Mouse (Mus musculus): ENCODE measurements at regions not wholly inside any gene's neighbourhood (a gene's known extent, or its start where the extent isn't known, plus 50 kb on each side); places are given as distances from the start of the nearest gene placed in this dataset.

DNA sequence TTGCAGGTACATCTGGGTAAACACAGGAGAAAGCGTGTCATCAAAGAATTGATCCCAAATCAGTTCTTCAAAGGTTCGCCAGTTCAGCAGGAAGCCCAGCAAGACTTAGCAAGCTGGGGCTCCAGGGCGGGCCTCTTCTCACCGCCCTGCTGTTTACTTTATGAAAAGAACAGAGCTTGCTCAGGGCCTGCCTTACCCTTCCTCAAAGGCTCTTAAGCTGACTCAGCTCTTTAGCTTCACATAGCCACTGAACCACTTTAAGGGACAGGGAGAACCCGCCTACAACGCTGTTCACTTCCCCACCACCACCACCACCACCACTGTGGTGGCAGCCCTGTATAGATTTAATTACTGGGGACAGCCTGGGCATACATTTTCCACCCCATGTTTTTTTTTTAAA lies 148.5 kb downstream of the Clic5 start:
- no peaks in the 10 kb centered on the region for H3K27me3 ChIP-seq
- ATAC-seq (ENCODE audit: low FRiP score): no peak
- H3K36me3 ChIP-seq (replicated peaks): no peaks in the 10 kb centered on the region
- no peak overlapping the region for H3K27ac ChIP-seq
- no peak overlapping the region for H3K4me2 ChIP-seq
- H3K4me1 ChIP-seq: no peaks in the 10 kb centered on the region
- no peak overlapping the region for H3K9ac ChIP-seq
- H3K4me3 ChIP-seq (replicated peaks): no peak overlapping the region
- 38% methylated on average over 6 of the region's 6 CpGs for WGBS
- H3K9me3 ChIP-seq: no peaks in the 10 kb centered on the region

DNA sequence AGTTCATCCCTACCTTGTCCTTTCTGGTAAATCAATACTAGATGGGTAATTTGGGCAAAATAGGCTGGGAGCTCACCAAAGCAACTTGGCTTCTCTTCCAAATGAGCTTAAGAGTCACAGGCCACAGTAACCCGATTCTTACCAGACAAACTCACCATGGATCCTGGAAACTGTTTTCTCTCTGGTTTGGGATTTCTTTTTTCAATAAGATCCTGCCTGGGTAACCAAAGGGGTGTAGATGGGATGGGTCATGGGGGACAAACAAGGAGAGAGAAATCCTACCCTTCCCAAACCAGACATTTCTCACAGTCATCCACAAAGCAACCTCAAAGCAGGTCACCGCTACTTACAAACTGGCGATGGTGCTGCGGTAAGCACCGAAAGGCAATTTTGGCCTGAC lies 148.9 kb downstream of the Clic5 start:
- 86% methylated on average over 5 of the region's 5 CpGs for WGBS
- Histone ChIP-seq H3K9me3 (no peaks in the 10 kb centered on the region), H3K4me1 (no peaks in the 10 kb centered on the region), H3K27me3 (no peaks in the 10 kb centered on the region), H3K36me3 (replicated peaks) (no peaks in the 10 kb centered on the region), H3K27ac (no peak overlapping the region), H3K4me2 (no peak overlapping the region), H3K4me3 (replicated peaks) (no peak overlapping the region), H3K9ac (no peak overlapping the region)
- ATAC-seq (ENCODE audit: low FRiP score): no peak

DNA sequence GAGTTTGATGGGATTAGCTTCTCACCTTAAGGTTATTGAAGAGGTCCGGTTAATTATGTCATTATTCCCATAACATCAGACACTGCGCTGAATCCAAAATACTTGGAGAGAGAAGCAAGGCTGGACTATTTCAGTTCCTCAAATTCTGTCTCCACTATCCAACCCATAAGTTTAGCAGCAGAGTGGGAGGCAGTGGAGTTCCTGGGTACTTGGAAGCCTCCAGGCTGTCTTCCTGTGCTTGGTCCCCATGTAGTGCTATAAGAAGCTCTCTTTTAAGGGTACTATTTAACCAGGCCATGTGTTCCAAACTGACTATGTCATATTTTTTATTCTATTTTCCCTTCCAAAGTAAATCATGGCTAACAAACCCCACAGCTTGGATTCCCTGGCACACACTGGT lies 156.2 kb downstream of the Clic5 start:
- WGBS: 87% methylated on average over 2 of the region's 2 CpGs
- no peak overlapping the region for H3K4me3 ChIP-seq (replicated peaks)
- H3K9ac ChIP-seq: no peak overlapping the region
- H3K27ac ChIP-seq: no peak overlapping the region
- H3K4me2 ChIP-seq: no peak overlapping the region
- H3K36me3 ChIP-seq (replicated peaks): no peaks in the 10 kb centered on the region
- no peaks in the 10 kb centered on the region for H3K9me3 ChIP-seq
- no peak for ATAC-seq (ENCODE audit: low FRiP score)
- H3K4me1 ChIP-seq: no peaks in the 10 kb centered on the region
- H3K27me3 ChIP-seq: peaks cover 30% of the 10 kb centered on the region

DNA sequence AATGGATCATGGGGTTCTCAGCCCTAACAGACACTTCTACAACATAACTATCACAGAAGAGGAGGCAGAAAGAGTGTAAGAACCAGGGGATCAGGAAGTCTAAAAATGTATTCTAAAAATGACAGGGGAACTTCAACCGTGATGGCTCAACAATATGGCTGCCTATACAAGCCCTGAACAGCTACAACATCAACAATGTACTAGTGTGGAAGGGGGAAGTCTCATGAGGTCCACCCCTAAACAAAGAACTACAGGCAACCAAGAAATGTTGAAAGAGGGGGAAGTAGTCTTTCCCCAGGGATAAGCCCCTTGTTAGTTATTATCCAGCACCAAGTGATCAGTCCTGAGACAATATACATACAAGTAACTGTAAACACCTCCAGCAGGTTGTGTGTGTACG lies 157.0 kb downstream of the Clic5 start:
- Histone ChIP-seq H3K27me3 (peaks cover 36% of the 10 kb centered on the region), H3K27ac (no peak overlapping the region), H3K9ac (no peak overlapping the region), H3K36me3 (replicated peaks) (no peaks in the 10 kb centered on the region), H3K4me3 (replicated peaks) (no peak overlapping the region), H3K9me3 (no peaks in the 10 kb centered on the region), H3K4me1 (no peaks in the 10 kb centered on the region), H3K4me2 (no peak overlapping the region)
- ATAC-seq (ENCODE audit: low FRiP score): no peak
- 89% methylated on average over 2 of the region's 2 CpGs for WGBS

DNA sequence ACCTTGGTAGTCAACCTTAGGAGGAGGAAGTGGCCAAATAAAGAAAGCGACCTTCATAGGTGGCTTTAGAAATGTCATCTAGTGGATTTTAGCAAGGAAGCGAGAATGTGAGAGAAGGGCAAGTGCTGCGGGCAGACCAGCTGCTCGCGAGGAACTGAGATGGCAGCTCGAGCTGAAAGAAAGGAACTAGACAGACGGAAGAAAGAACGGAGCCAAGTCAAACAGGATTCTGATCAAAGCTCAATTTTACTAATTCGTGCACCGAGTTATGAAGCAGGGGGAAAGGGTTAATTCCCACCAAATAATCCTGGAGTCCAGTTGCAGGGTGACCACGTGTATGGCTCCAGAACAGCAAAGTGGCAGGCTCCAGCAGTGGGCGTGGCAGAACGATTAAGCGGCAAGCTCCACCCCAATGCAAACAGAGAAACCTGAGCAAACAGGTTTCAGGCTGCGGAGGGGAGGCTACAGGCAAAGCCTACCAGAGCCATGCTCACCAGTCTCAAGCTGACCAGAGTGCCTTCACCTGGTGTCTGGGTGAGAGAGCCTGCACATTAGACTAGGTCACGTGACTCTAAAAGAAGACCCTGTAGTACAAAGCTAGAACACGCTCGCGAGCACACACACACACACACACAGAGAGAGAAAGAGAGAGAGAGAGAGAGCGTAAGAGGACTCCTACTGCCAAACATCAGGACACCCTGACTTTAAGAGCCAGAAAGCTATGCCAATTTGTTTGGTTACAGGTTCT lies 162.0 kb downstream of the Clic5 start:
- Histone ChIP-seq H3K27ac (no peak overlapping the region), H3K4me2 (0 out of 2 replicates have a peak overlapping the region, but pooled peaks have one; percentile 15), H3K9me3 (no peaks in the 10 kb centered on the region), H3K4me3 (replicated peaks) (no peak overlapping the region), H3K36me3 (replicated peaks) (no peaks in the 10 kb centered on the region), H3K4me1 (peaks cover 9% of the 10 kb centered on the region), H3K27me3 (peaks cover 52% of the 10 kb centered on the region), H3K9ac (no peak overlapping the region)
- 49% methylated on average over 20 of the region's 20 CpGs for WGBS
- ATAC-seq (ENCODE audit: low FRiP score): no peak

DNA sequence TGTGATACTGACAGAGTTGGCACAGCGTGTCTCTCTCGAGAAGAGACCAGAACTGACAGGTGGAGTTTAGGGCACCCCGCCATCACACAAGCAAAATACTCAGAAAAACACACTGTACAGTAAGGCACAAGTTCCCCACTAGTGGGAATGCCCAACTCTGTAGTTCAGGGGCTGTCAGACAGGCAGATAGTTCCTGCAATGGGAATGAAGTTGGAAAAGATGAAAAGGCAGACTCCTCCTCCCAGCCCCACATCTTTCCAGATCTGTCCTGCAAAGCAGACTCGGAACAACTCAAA lies 162.5 kb downstream of the Clic5 start:
- no peak for ATAC-seq (ENCODE audit: low FRiP score)
- Histone ChIP-seq H3K4me3 (replicated peaks) (no peak overlapping the region), H3K36me3 (replicated peaks) (no peaks in the 10 kb centered on the region), H3K27ac (no peak overlapping the region), H3K9ac (no peak overlapping the region), H3K4me2 (0 out of 2 replicates have a peak overlapping the region, but pooled peaks have one; percentile 15), H3K27me3 (peaks cover 51% of the 10 kb centered on the region), H3K9me3 (no peaks in the 10 kb centered on the region), H3K4me1 (peaks cover 9% of the 10 kb centered on the region)
- WGBS: 89% methylated on average over 4 of the region's 4 CpGs

DNA sequence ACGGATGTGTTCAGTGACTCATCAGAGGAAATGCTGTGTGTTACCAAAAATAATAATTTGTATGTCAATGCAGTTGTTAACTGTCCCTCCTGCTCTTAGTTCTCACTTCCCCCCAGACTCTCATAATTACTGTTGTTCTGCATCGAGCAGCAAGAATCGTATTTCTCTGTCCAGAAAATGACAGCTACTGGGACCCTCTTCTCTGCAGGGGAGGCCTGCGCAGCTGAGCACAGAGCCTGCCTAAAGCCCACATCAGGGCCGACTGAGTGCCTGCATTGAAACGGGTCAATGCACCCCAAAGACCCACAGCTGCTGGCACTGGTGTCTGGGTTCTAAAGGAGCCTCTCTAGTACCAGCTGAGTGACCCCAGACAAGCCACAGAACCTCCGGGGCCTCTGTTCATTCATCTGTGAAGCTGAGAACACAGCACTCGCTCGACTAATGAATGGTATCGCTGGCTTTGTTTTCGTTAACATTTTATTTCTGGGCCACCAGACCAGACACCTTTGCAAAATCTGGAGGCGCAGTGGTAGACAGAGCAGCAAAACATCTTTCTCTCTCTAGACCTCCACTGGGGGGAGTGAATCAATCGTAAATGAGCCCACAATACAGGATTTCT lies 163.2 kb downstream of the Clic5 start:
- Histone ChIP-seq H3K4me1 (peaks cover 9% of the 10 kb centered on the region), H3K27ac (no peak overlapping the region), H3K9me3 (no peaks in the 10 kb centered on the region), H3K27me3 (peaks cover 44% of the 10 kb centered on the region), H3K9ac (no peak overlapping the region), H3K4me2 (peak overlapping the region; percentile 10; the same call in 1 of the 2 replicates), H3K36me3 (replicated peaks) (no peaks in the 10 kb centered on the region), H3K4me3 (replicated peaks) (no peak overlapping the region)
- ATAC-seq (ENCODE audit: low FRiP score): peak; percentile 90
- 26% methylated on average over 13 of the region's 13 CpGs for whole genome bisulfite sequencing

DNA sequence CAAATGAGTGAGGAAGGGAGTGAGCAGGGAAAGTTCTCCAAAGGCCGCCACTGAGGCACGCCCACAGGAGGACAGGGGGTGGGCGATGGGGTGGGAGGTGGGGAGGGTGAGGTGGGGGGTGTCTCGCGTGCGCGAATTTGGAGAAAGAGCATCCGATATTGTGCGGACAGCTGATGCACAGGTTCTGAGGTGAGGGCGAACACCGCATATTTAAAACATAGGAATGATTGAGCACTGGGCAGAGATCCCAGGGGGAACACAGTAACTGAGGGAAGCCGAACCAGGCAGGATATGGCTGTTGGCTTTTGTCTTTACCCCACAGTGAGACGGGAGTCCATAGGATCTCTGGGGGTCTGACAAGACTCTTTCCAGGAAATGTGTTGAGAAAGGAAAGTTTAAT lies 163.8 kb downstream of the Clic5 start:
- peaks cover 9% of the 10 kb centered on the region for H3K4me1 ChIP-seq
- H3K27ac ChIP-seq: no peak overlapping the region
- H3K9me3 ChIP-seq: no peaks in the 10 kb centered on the region
- H3K36me3 ChIP-seq (replicated peaks): no peaks in the 10 kb centered on the region
- peak overlapping the region; percentile 10; the same call in 1 of the 2 replicates for H3K4me2 ChIP-seq
- no peak overlapping the region for H3K9ac ChIP-seq
- no peak; the same call in none of the 2 replicates for ATAC-seq (ENCODE audit: low FRiP score)
- no peak overlapping the region for H3K4me3 ChIP-seq (replicated peaks)
- H3K27me3 ChIP-seq: peaks cover 41% of the 10 kb centered on the region
- 66% methylated on average over 13 of the region's 13 CpGs for WGBS

DNA sequence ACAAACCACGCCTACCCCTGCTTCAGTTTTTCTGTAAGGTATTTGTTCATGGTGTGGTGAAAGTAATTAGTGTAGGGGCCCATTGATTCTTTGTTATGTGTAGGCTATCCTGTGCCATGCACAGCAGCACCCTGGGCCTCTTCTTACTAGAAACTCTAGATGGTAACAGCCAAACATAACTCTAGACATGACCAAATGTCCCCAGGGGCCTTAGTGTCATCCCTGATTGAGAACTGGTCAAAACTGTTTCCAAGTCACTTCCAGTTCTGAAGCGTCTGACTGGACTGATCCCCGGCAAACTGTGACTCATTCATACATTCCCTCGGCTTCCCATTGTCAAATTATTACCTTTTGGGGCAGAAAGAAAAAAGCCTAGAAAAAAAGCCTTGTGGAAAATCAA lies 174.7 kb downstream of the Clic5 start:
- Histone ChIP-seq H3K4me3 (replicated peaks) (no peak overlapping the region), H3K9me3 (no peaks in the 10 kb centered on the region), H3K4me2 (no peak overlapping the region), H3K9ac (no peak overlapping the region), H3K36me3 (replicated peaks) (no peaks in the 10 kb centered on the region), H3K4me1 (no peaks in the 10 kb centered on the region), H3K27me3 (no peaks in the 10 kb centered on the region; the same call in 1 of the 2 replicates), H3K27ac (no peak overlapping the region)
- ATAC-seq (ENCODE audit: low FRiP score): no peak
- WGBS: 80% methylated on average over 4 of the region's 4 CpGs

DNA sequence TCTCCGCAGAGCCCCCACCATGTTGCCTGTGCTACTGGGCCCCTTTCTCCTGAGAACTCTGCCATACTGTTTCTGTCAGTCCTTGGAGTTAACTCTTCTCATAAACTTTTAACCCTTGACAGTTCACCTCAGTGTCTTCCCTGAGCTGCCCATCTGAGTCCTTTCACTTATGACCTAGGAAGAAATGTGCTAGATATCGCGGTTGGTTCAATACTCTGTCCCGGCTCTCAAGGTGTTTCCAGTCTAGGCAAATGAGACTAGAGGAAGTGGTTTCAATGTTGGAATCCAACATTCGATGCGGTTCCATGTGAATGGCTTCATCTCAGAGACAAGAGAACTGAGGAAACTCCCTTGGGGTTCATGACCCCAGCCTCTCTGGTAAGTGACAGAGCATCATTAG lies 176.1 kb downstream of the Clic5 start:
- H3K36me3 ChIP-seq (replicated peaks): no peaks in the 10 kb centered on the region
- no peaks in the 10 kb centered on the region; the same call in 1 of the 2 replicates for H3K27me3 ChIP-seq
- no peaks in the 10 kb centered on the region for H3K4me1 ChIP-seq
- no peak overlapping the region for H3K9ac ChIP-seq
- 94% methylated on average over 6 of the region's 6 CpGs for WGBS
- H3K9me3 ChIP-seq: no peaks in the 10 kb centered on the region
- H3K4me2 ChIP-seq: no peak overlapping the region
- H3K4me3 ChIP-seq (replicated peaks): no peak overlapping the region
- no peak for ATAC-seq (ENCODE audit: low FRiP score)
- H3K27ac ChIP-seq: no peak overlapping the region

DNA sequence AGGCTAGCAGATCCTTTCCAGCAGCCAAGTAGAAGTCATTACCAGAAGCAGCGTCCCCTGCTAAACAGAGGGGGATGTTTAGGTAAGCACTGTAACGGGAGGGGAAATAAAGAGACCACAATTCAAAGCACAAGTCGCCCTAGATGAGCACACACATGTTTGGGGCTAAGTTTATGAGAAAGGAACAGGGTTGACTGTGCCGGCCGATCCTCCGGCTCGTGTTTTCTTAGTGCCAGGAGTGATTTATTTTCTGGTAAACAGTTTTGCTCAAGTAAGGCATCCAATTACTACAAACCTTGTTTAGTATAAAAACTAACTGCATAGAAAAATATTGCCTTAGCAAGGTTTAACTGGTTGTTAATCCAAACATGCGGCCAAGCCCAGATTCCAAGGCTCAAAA lies 178.1 kb downstream of the Clic5 start:
- no peaks in the 10 kb centered on the region; the same call in 1 of the 2 replicates for H3K27me3 ChIP-seq
- no peak overlapping the region for H3K4me2 ChIP-seq
- H3K36me3 ChIP-seq (replicated peaks): no peaks in the 10 kb centered on the region
- no peaks in the 10 kb centered on the region for H3K4me1 ChIP-seq
- WGBS: 85% methylated on average over 8 of the region's 8 CpGs
- no peak overlapping the region for H3K4me3 ChIP-seq (replicated peaks)
- no peaks in the 10 kb centered on the region for H3K9me3 ChIP-seq
- H3K9ac ChIP-seq: no peak overlapping the region
- no peak for ATAC-seq (ENCODE audit: low FRiP score)
- H3K27ac ChIP-seq: no peak overlapping the region

DNA sequence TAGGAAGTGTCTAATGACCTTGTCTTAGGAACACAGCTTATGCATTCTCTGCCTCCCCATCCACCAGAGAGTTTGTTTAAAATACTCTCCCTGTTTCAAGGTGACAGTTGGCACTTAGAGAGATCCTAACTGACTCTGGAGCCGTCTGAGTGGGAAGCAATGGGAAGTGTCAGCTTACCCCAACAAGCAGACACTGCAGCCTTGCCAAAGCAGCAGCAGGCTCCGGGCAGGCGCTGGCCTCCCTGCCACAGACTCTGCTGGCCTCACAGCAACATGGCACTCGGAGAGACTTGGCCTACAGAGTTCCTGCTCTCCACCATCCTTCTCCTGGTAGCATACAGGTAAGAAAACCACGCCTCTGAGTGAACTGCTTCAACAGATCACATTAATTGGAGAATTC lies 179.2 kb downstream of the Clic5 start:
- 53% methylated on average over 5 of the region's 5 CpGs for whole genome bisulfite sequencing
- H3K9ac ChIP-seq: no peak overlapping the region
- H3K4me2 ChIP-seq: no peak overlapping the region
- H3K27me3 ChIP-seq: no peaks in the 10 kb centered on the region; the same call in 1 of the 2 replicates
- H3K4me3 ChIP-seq (replicated peaks): no peak overlapping the region
- no peaks in the 10 kb centered on the region for H3K4me1 ChIP-seq
- no peak overlapping the region for H3K27ac ChIP-seq
- no peaks in the 10 kb centered on the region for H3K9me3 ChIP-seq
- no peak for ATAC-seq (ENCODE audit: low FRiP score)
- H3K36me3 ChIP-seq (replicated peaks): no peaks in the 10 kb centered on the region

DNA sequence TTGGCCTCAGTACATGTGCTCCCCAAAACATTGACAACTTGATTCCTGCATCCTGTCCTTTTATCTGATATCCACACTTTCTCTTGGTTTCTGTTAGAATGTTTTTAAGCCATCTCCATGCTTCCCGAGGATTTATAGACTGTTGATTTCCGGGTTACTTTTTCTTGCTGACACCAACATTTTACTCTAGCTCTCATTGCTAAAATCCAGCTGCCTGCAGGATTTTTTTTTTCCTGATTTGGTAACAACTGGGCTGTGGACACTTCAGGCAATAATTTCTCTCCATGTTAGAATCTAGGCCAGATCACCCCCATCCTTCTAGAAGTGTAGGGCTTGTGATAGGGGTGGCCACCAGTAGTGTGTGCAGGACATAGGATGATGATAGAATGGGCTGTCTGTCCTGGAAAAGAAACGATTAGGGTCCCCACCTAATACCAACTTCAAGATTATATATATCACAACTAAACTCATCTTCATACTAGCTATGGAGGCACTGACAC lies 182.6 kb downstream of the Clic5 start:
- Histone ChIP-seq H3K27ac (no peak overlapping the region), H3K4me3 (replicated peaks) (no peak overlapping the region), H3K4me2 (no peak overlapping the region), H3K9ac (no peak overlapping the region), H3K36me3 (replicated peaks) (no peaks in the 10 kb centered on the region), H3K9me3 (no peaks in the 10 kb centered on the region), H3K4me1 (no peaks in the 10 kb centered on the region), H3K27me3 (no peaks in the 10 kb centered on the region)
- ATAC-seq (ENCODE audit: low FRiP score): no peak
- WGBS: 92% methylated on average over 3 of the region's 3 CpGs
